Mouse (Mus musculus) right cerebral cortex, postnatal 36 days (tissue): ENCODE results near the gene Nelfe.

Experiments used
- DNase-seq, 2 experiments: peaks; one replicate each; pipeline ENCODE4 v3.0.0; 2022; ENCODE audit warnings: low spot score in 2 of 2, mixed read lengths in 1 of 2

The Nelfe gene

GRCm38 (mm10) chr17:34847192-34847591, 3.0 kb upstream of the Nelfe start:
- DNase-seq = no peak

GRCm38 (mm10) chr17:34847615-34848014, 2.6 kb upstream of the Nelfe start:
- no peak for DNase-seq

- DNase-seq = no peak
Measured at GRCm38 (mm10) chr17:34850517-34851125, 430 bp downstream of the Nelfe start.

- DNase-seq = no peak
Measured at GRCm38 (mm10) chr17:34853511-34853910, 3.3 kb downstream of the Nelfe start.

GRCm38 (mm10) chr17:34854761-34855160, 4.6 kb downstream of the Nelfe start:
- DNase-seq = no peak

- DNase-seq = no peak
Measured at GRCm38 (mm10) chr17:34855825-34856224, 5.6 kb downstream of the Nelfe start.

- no peak for DNase-seq
Measured at GRCm38 (mm10) chr17:34858670-34859069, 8.5 kb downstream of the Nelfe start.

GRCm38 (mm10) chr17:34860514-34860913, 10.3 kb downstream of the Nelfe start:
- DNase-seq = no peak

GRCm38 (mm10) chr17:34861704-34862415, 11.7 kb downstream of the Nelfe start:
- DNase-seq = no peak

- DNase-seq = no peak
Measured at GRCm38 (mm10) chr17:34862416-34863081, 12.4 kb downstream of the Nelfe start, which contains the start of gene Cfb. Gene Cfb (minus strand): TSS chr17:34862518.

- DNase-seq = no peak
Measured at GRCm38 (mm10) chr17:34865981-34866380, 15.8 kb downstream of the Nelfe start.

- DNase-seq = no peak
Measured at GRCm38 (mm10) chr17:34874321-34874720, 24.1 kb downstream of the Nelfe start.

GRCm38 (mm10) chr17:34879336-34879879, 29.2 kb downstream of the Nelfe start, which contains the start of gene Zbtb12:
Gene Zbtb12 (plus strand): TSS chr17:34879483.
- DNase-seq = no peak

GRCm38 (mm10) chr17:34881166-34881565, 31.0 kb downstream of the Nelfe start:
- DNase-seq = no peak

GRCm38 (mm10) chr17:34881683-34882310, 31.6 kb downstream of the Nelfe start, which contains the start of gene Gm20547:
Gene Gm20547 (minus strand): TSS chr17:34882042.
- DNase-seq = no peak

GRCm38 (mm10) chr17:34883332-34883731, 33.1 kb downstream of the Nelfe start:
- DNase-seq = no peak

GRCm38 (mm10) chr17:34884704-34885103, 34.5 kb downstream of the Nelfe start:
- no peak for DNase-seq

GRCm38 (mm10) chr17:34885615-34886014, 35.4 kb downstream of the Nelfe start:
- no peak for DNase-seq

GRCm38 (mm10) chr17:34887942-34888341, 37.8 kb downstream of the Nelfe start:
- no peak for DNase-seq

- no peak for DNase-seq
Measured at GRCm38 (mm10) chr17:34890074-34890743, 40.0 kb downstream of the Nelfe start.

GRCm38 (mm10) chr17:34891377-34891776, 41.2 kb downstream of the Nelfe start:
- no peak for DNase-seq
